Mouse (Mus musculus): ENCODE data around the gene Psmb8.

DNA sequence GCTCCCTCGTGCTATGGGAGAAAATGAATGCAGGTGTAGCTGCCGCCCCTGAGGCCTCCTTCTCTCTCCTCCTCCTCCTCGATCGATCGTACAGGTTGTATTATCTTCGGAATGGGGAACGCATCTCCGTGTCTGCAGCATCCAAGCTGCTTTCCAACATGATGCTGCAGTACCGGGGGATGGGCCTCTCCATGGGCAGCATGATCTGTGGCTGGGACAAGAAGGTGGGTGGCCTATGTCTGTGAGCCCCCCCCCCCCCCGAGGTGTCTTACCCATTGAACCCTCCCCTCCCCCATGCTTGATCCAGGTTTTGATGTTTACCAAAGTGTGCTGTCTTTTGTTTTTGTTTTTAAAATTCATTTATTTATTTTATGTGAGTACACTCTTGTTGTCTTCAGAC lies 2.5 kb downstream of the Psmb8 start:
- TF ChIP-seq CTCF (IDR thresholded peaks at IDR 0.05) = no peak
- TF ChIP-seq EP300 (IDR thresholded peaks at IDR 0.05) = no peak

All from lung, postnatal 0 days (tissue).